In the genomic region with DNA sequence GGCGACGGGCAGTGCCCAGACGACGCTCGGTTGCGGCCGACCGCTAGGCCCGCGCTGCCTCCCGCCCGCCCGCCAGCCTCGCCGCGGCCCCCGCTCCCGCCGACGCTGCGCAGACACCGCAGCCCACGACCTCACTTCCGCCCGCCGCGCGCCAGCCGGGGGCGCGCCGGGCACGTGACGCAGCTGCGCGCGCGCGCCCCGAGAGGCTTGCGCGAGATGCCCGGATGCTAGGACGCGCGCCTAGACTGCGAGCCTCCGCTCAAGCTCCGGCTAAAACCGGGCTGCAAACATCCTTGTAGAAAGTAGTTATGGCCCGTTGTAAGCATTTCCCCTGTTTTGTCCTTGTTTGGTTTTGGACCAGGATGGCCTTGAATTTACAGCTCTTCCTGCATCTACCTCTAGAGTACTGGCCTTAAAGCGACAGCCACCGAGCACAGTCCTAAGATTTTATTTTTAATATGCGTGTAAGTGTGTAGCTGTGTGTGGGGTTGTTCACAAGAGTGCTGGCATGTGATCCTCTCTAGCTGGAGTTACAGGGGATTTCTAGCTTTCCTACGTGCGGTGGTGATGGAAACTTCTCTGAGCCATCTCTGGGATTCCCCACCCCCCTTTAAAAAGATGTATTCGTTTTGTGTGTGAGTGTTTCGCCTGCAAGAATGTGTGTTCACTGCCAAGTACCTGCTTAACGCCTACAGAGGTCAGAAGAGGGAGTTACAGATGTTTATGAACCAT, we compare ENCODE assay signal across 8 mouse cellular contexts. TPM values are rescaled to one million over a fixed set of nuclear protein-coding genes. Genes with fewer than 3 reads are reported as not detected.
A peak's percentile ranks its signal among the peaks of the same experiment; 100 is the strongest.
DNase-seq lines count a peak whose midpoint lies in the region; ATAC-seq and TF ChIP-seq lines count a peak whose summit lies in the region.

TSS of gene Fam168b (minus strand) at position 179 of the 732 bp plus-strand sequence.

- H3K36me3 ChIP-seq in hindbrain, embryonic 10.5 days: peaks cover 8% of the 10 kb centered on the region; the same call in 1 of the 2 replicates
- no peaks in the 10 kb centered on the region for H3K36me3 ChIP-seq in lung, postnatal 0 days (ENCODE audit: insufficient read depth, low read length)

- peak within 1 kb of the TSS; percentile 82 for H3K9ac ChIP-seq in lung, postnatal 0 days (replicated peaks; ENCODE audit: low read depth)

- peak; percentile 84 for ATAC-seq in frontal cortex, adult (ENCODE audit: low TSS enrichment)
- ATAC-seq in lung, postnatal 0 days: peak; percentile 96

- H3K4me2 ChIP-seq in lung, postnatal 0 days (replicated peaks; ENCODE audit: low read depth, low read length): peak within 1 kb of the TSS; percentile 62

- TF ChIP-seq CTCF in lung, postnatal 0 days (IDR thresholded peaks at IDR 0.05): no peak

- peaks cover 36% of the 10 kb centered on the region for H3K4me1 ChIP-seq in hindbrain, embryonic 10.5 days (replicated peaks)
- peaks cover 18% of the 10 kb centered on the region; the same call in 1 of the 2 replicates for H3K4me1 ChIP-seq in lung, postnatal 0 days (ENCODE audit: insufficient read depth, low read depth, low read length)

- peak within 1 kb of the TSS; percentile 77 for H3K4me3 ChIP-seq in hindbrain, embryonic 10.5 days
- peak within 1 kb of the TSS; percentile 83 for H3K4me3 ChIP-seq in lung, postnatal 0 days (ENCODE audit: low read depth, low read length)

- H3K27me3 ChIP-seq in hindbrain, embryonic 10.5 days (ENCODE audit: insufficient read depth, poor library complexity, severe bottlenecking): no peaks in the 10 kb centered on the region
- H3K27me3 ChIP-seq in lung, postnatal 0 days (replicated peaks; ENCODE audit: insufficient read depth, low read length): no peaks in the 10 kb centered on the region

- peak within 1 kb of the TSS; percentile 98 for H3K27ac ChIP-seq in hindbrain, embryonic 10.5 days
- peak within 1 kb of the TSS; percentile 98 for H3K27ac ChIP-seq in lung, postnatal 0 days (ENCODE audit: low read length)

- no peaks in the 10 kb centered on the region for H3K9me3 ChIP-seq in hindbrain, embryonic 10.5 days
- no peaks in the 10 kb centered on the region for H3K9me3 ChIP-seq in lung, postnatal 0 days (ENCODE audit: low read length)

- DNase-seq in MEL-GATA-1-ER (ENCODE audit: extremely low read depth, low read depth): peak; percentile 66
- peak; percentile 88 for DNase-seq in cerebellum, adult 8-10 months
- DNase-seq in hindbrain, embryonic 10.5 days (ENCODE audit: low spot score): peak; percentile 89
- DNase-seq in layer of hippocampus, adult 9-11 months: peak; percentile 90
- peak; percentile 94 for DNase-seq in lung, postnatal 0 days (ENCODE audit: low spot score)
- DNase-seq in ovary, postnatal 14 days (ENCODE audit: low spot score): peak; percentile 82
- peak; percentile 92 for DNase-seq in thymus, postnatal 14 days

- no peak; the same call in 1 of the 2 replicates for TF ChIP-seq EP300 in lung, postnatal 0 days (IDR thresholded peaks at IDR 0.05)

- 3% methylated on average over 56 of the region's 59 CpGs for WGBS in hindbrain, embryonic 10.5 days
- 1% methylated on average over 49 of the region's 59 CpGs for WGBS in lung, postnatal 0 days

RNA-seq across cellular contexts. Expression of gene Fam168b, which starts in this region (rescaled TPM):
- polyA plus RNA-seq in hindbrain, embryonic 10.5 days (2016; fragmentation: Nextera tagmentation; extraction: Ambion mirVana): 119 and 142 TPM in 2 replicates
- polyA plus RNA-seq in lung, postnatal 0 days (2015; fragmentation: Nextera tagmentation; extraction: Ambion mirVana): 29.3 and 31.8 TPM in 2 replicates

Comparison
In these comparisons a context has a peak if more than half of its experiments do, and no peak if none do; other contexts are left out.
1. Peak in every context shown above with its lines: DNase-seq, ATAC-seq, H3K4me3 ChIP-seq and H3K27ac ChIP-seq.